Mouse (Mus musculus) neural tube, embryonic 11.5 days (tissue): ENCODE measurements around the gene 2610008E11Rik. TPM values are rescaled to one million over a fixed set of nuclear protein-coding genes. Genes with fewer than 3 reads are reported as not detected.

Experiments
- ATAC-seq: fragments of 200-750 bp; cut with Nextera tagmentation; 2 replicates; pipeline ENCODE4 v1.8.0; 2017; ENCODE audit warnings: moderate number of reproducible peaks, mild to moderate bottlenecking, moderate TSS enrichment, moderate library complexity; ENCODE audit not compliant: insufficient read depth, low FRiP score, low TSS enrichment
- DNase-seq: peaks from one replicate; pipeline ENCODE4 v3.0.0-alpha.2; 2015; ENCODE audit warnings: low spot score
- H3K27ac ChIP-seq: fragments of 300-500 bp; sonication (generic); 2 replicates; pipeline ENCODE4 v1.5.1; 2014; ENCODE audit warnings: low read depth, mild to moderate bottlenecking, low read length
- H3K27me3 ChIP-seq: fragments of 300-500 bp; sonication (generic); 2 replicates; pipeline ENCODE4 v1.6.1; 2014; ENCODE audit warnings: mild to moderate bottlenecking, low read length, mixed read lengths; ENCODE audit not compliant: control insufficient read depth, insufficient read depth
- H3K36me3 ChIP-seq: fragments of 300-500 bp; sonication (generic); 2 replicates; pipeline ENCODE4 v1.6.1; 2014; ENCODE audit warnings: mild to moderate bottlenecking, low read length, moderate library complexity, mixed read lengths; ENCODE audit not compliant: control insufficient read depth, insufficient read depth
- H3K4me1 ChIP-seq: fragments of 300-500 bp; sonication (generic); 2 replicates; pipeline ENCODE4 v1.6.1; 2014; ENCODE audit warnings: low read length, mixed read lengths; ENCODE audit not compliant: control insufficient read depth, insufficient read depth
- H3K4me2 ChIP-seq: fragments of 300-500 bp; sonication (generic); 2 replicates; pipeline ENCODE4 v1.6.1; 2014; ENCODE audit warnings: low read depth, mild to moderate bottlenecking, moderate library complexity
- H3K4me3 ChIP-seq: fragments of 300-500 bp; sonication (generic); 2 replicates; pipeline ENCODE4 v1.5.1; 2014; ENCODE audit warnings: low read depth, low read length
- H3K9ac ChIP-seq: fragments of 300-500 bp; sonication (generic); 2 replicates; pipeline ENCODE4 v1.6.1; 2014; ENCODE audit warnings: mild to moderate bottlenecking, low read length
- H3K9me3 ChIP-seq: fragments of 300-500 bp; sonication (generic); 2 replicates; pipeline ENCODE4 v1.6.1; 2016; ENCODE audit warnings: low read length; ENCODE audit not compliant: control insufficient read depth
- WGBS: fragments of 180-500 bp; shearing (Covaris S2); extraction: QIAGEN DNeasy Blood & Tissue Kit; methylation state at CpG from one replicate; pipeline ENCODE4 v1.1.7; 2014; 5-methylcytosine and 5-hydroxymethylcytosine counted together
- polyA plus RNA-seq: library from polyadenylated mRNA; unstranded; fragments of >200 nt; fragmentation: Nextera tagmentation; extraction: Ambion mirVana; gene quantifications from 2 replicates; pipeline ENCODE4 v1.2.1, GENCODE M21; 2014

The 2610008E11Rik gene
- 42.8 and 43.7 TPM in 2 replicates for polyA plus RNA-seq

GRCm38 (mm10) chr10:79097161-79097754 lies at the start of gene 2610008E11Rik:
TSS of gene 2610008E11Rik (minus strand) at chr10:79097600.
- H3K4me2 ChIP-seq = peak within 1 kb of the TSS; percentile 79
- peaks cover 8% of the 10 kb centered on the region; the same call in 1 of the 2 replicates for H3K4me1 ChIP-seq
- WGBS = under 1% methylated on average over 36 of the region's 36 CpGs
- H3K9ac ChIP-seq = peak within 1 kb of the TSS; percentile 99
- peak within 1 kb of the TSS; percentile 84 for H3K4me3 ChIP-seq
- ATAC-seq = peak; percentile 100
- H3K27ac ChIP-seq = peak within 1 kb of the TSS; percentile 99
- H3K27me3 ChIP-seq = no peaks in the 10 kb centered on the region
- peak; percentile 92 for DNase-seq
- H3K36me3 ChIP-seq = peaks cover 4% of the 10 kb centered on the region; the same call in 1 of the 2 replicates
- no peaks in the 10 kb centered on the region for H3K9me3 ChIP-seq

GRCm38 (mm10) chr10:79116125-79116849 lies 18.9 kb upstream of the 2610008E11Rik start:
- Histone ChIP-seq H3K4me3 (no peak overlapping the region), H3K27ac (no peak overlapping the region), H3K36me3 (no peaks in the 10 kb centered on the region), H3K27me3 (no peaks in the 10 kb centered on the region), H3K4me1 (no peaks in the 10 kb centered on the region), H3K4me2 (no peak overlapping the region), H3K9ac (no peak overlapping the region), H3K9me3 (no peaks in the 10 kb centered on the region)
- ATAC-seq = peak; percentile 72
- 53% methylated on average over 4 of the region's 4 CpGs for WGBS
- peak; percentile 60 for DNase-seq

DNA sequence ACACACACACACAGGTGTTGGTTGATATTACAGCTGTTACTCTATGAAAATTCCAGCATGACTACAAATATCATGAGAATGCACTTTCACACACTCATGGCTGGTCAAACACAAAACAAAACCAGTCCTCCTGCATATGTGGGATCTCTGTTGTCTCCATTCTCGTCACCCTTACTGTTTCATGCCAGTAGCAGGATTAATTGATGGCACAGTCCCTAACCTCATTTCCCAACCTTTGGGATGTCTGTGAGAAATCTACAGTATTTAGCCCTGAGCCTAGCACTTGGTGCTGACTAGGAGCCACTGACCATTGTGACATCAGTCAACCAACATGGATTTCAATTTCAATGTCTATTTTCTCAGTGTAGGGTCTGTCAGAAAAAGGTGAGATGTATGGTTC lies 17.7 kb upstream of the 2610008E11Rik start:
- no peak overlapping the region for H3K9ac ChIP-seq
- H3K4me1 ChIP-seq = no peaks in the 10 kb centered on the region
- 74% methylated on average over 1 of the region's 1 CpGs for WGBS
- no peak overlapping the region for H3K27ac ChIP-seq
- no peak overlapping the region for H3K4me2 ChIP-seq
- ATAC-seq (no peak), DNase-seq (no peak)
- H3K27me3 ChIP-seq = no peaks in the 10 kb centered on the region
- H3K9me3 ChIP-seq = no peaks in the 10 kb centered on the region
- no peak overlapping the region for H3K4me3 ChIP-seq
- no peaks in the 10 kb centered on the region for H3K36me3 ChIP-seq

DNA sequence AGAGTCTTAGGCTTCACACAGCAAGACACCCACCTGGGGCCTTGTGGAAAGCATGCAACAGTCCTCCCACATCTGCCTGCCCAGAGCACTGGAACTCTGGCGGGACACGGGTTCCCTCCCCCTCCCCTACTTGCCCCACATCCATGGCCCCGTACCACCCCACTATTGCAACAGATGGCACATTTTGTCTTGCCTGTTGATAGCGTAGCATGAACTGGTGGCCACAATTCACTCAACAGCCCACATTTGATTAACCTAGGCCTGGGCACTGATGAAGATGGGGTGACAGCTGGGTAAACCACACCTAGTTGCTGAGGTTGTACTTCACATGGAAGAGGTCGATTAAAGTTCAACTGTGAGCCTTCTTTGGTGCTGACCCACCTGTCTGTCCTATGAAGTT lies 13.1 kb upstream of the 2610008E11Rik start:
- H3K4me3 ChIP-seq = no peak overlapping the region
- no peak for DNase-seq
- no peak overlapping the region for H3K27ac ChIP-seq
- no peaks in the 10 kb centered on the region for H3K4me1 ChIP-seq
- no peaks in the 10 kb centered on the region for H3K9me3 ChIP-seq
- no peak overlapping the region for H3K9ac ChIP-seq
- no peak for ATAC-seq
- no peaks in the 10 kb centered on the region for H3K36me3 ChIP-seq
- H3K27me3 ChIP-seq = no peaks in the 10 kb centered on the region
- H3K4me2 ChIP-seq = no peak overlapping the region
- 85% methylated on average over 5 of the region's 5 CpGs for WGBS

DNA sequence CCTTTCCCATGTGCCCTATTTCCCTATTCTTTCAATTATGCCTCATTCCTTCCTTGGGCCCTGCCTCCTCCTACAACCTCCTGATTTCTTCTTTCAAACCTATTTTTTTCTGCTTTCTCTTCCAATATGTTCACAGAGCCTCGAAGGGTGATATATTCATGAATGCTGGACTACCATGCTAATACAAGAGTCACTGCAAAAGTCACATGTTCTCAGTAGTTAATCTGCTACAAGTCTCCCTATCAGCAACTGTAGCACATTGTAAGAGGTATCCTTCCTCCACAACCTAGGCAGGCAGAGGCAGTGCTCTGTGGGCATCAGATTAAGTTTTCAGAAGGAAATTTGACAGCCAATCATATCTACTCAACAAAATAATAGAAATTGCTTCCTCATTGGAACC lies 11.8 kb upstream of the 2610008E11Rik start:
- WGBS = 69% methylated on average over 1 of the region's 1 CpGs
- H3K36me3 ChIP-seq = no peaks in the 10 kb centered on the region
- no peaks in the 10 kb centered on the region for H3K9me3 ChIP-seq
- no peak overlapping the region for H3K4me3 ChIP-seq
- H3K27me3 ChIP-seq = no peaks in the 10 kb centered on the region
- no peaks in the 10 kb centered on the region for H3K4me1 ChIP-seq
- H3K9ac ChIP-seq = no peak overlapping the region
- ATAC-seq = no peak
- DNase-seq = no peak
- no peak overlapping the region for H3K27ac ChIP-seq
- no peak overlapping the region for H3K4me2 ChIP-seq

- H3K27me3 ChIP-seq = no peaks in the 10 kb centered on the region
- H3K36me3 ChIP-seq = no peaks in the 10 kb centered on the region
- no peak overlapping the region for H3K4me3 ChIP-seq
- no peak for ATAC-seq
- no peak overlapping the region for H3K9ac ChIP-seq
- no peak overlapping the region for H3K27ac ChIP-seq
- no peak overlapping the region for H3K4me2 ChIP-seq
- H3K9me3 ChIP-seq = no peaks in the 10 kb centered on the region
- DNase-seq = no peak
- H3K4me1 ChIP-seq = no peaks in the 10 kb centered on the region
- WGBS = 75% methylated on average over 2 of the region's 2 CpGs
These were observed 10.1 kb upstream of the 2610008E11Rik start for GRCm38 (mm10) chr10:79107531-79107930.

DNA sequence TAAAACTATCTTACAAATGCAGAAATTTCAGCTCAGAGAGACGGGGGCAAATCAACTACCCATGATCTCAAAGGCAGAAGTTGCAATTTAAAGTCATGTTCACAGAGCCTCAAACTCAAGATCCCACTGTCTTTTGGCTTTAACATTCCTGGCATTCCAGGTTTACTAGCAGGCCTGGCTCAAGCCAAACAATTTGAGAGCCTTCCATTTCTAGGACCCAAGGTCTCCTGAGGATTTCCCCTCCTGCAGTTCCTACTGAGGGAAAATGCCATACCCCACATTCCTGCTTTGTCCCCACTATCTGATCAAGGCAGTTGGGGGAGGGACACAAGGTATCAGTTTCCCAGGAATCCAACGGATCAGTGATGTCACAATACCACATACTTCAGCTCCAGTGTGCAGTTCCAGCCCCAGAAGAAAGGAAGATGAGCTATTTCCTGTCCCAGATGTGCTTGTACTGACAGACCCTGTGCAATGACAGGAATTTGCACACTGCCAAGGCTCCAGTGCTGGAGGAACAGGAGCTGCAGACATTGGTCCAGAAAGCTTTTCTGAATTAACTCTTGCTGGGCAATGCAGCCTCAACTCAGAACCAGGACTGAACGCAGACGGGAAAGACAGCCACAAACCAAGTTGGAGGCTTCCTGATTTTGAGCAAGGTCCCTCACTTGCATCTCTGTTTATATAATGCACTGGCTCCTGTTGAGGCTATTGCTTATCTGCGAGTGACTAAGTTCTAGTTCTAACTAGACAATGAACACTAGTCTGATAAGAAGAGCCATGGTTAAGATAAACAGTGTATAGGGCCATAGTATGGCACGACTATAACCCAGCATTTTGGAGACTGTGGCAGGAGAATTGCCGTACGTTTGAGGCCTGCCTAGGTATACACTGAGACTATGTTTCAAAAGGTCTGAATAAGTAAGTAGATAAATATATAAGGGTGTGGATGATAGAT lies 9.2 kb upstream of the 2610008E11Rik start:
- no peak overlapping the region for H3K9ac ChIP-seq
- H3K27me3 ChIP-seq = no peaks in the 10 kb centered on the region
- H3K9me3 ChIP-seq = no peaks in the 10 kb centered on the region
- H3K4me1 ChIP-seq = no peaks in the 10 kb centered on the region
- H3K4me2 ChIP-seq = no peak overlapping the region
- no peak overlapping the region for H3K4me3 ChIP-seq
- no peak for ATAC-seq
- DNase-seq = peak; percentile 17
- no peaks in the 10 kb centered on the region for H3K36me3 ChIP-seq
- no peak overlapping the region for H3K27ac ChIP-seq
- 74% methylated on average over 8 of the region's 8 CpGs for WGBS

DNA sequence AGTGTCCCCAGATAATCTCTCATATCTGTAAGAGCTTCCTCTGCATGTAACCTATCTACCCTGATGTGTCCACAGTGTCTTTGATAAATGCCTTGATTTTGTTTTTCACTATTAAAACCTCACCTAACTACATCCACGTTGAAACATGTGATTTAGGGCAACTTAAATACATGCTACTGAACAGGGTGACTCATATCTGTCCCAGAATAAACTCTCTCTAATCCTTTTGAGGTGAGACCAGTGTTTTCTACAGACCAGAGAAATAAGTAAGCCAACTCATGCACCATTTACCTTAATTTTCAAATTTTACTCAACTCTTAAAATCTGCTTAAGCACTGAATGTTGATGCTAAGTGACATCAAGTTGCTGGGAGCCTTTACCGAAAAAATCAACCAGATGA lies 694 bp downstream of the 2610008E11Rik start:
- Histone ChIP-seq H3K9ac (peak overlapping the region; percentile 99), H3K4me2 (peak overlapping the region; percentile 79), H3K9me3 (no peaks in the 10 kb centered on the region), H3K27me3 (no peaks in the 10 kb centered on the region), H3K36me3 (peaks cover 5% of the 10 kb centered on the region; the same call in 1 of the 2 replicates), H3K4me3 (peak overlapping the region; percentile 84), H3K27ac (peak overlapping the region; percentile 99), H3K4me1 (peaks cover 8% of the 10 kb centered on the region; the same call in 1 of the 2 replicates)
- 25% methylated on average over 2 of the region's 2 CpGs for WGBS
- no peak for DNase-seq
- ATAC-seq = no peak
